Mouse (Mus musculus): Measurements from ENCODE around the gene Foxl1. TPM values are rescaled to one million over a fixed set of nuclear protein-coding genes. Genes with fewer than 3 reads are reported as not detected.

The Foxl1 gene
- polyA plus RNA-seq, 1 experiment from 2014 or later, result not detected

DNA sequence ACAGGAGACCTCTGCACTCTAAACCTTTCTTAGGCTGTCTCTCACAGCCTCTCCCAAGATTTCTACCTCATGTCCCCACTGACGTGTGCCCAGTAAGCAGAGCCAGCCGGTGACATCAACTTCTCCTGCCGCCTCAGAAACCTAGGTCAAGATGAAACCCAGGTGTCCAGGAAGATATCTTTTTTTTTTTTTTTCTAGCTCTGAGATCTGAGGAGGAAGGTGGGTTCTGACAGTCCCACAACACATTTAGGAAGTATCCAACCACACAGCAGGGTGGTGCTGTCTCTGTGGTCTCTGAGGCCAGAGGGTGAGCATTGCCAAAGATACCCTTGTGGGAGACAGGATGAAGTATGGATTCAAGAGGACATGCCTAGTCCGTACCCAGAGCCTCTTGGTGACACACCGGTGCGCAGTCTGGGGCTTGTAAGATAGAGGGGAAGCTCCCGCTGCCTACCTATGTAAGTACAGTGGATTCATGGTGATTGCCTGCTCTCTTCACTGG, 29.3 kb downstream of the Foxl1 start:
- WGBS (ENCODE audit: missing documents), result 40% methylated on average over 7 of the region's 7 CpGs
- H3K79me2 ChIP-seq (ENCODE audit: inconsistent target), result no peaks in the 10 kb centered on the region
- no peak overlapping the region for H3K4me3 ChIP-seq (ENCODE audit: inconsistent target)
- H3K36me3 ChIP-seq (ENCODE audit: inconsistent target), result no peaks in the 10 kb centered on the region
- H3K27ac ChIP-seq, result no peak overlapping the region

DNA sequence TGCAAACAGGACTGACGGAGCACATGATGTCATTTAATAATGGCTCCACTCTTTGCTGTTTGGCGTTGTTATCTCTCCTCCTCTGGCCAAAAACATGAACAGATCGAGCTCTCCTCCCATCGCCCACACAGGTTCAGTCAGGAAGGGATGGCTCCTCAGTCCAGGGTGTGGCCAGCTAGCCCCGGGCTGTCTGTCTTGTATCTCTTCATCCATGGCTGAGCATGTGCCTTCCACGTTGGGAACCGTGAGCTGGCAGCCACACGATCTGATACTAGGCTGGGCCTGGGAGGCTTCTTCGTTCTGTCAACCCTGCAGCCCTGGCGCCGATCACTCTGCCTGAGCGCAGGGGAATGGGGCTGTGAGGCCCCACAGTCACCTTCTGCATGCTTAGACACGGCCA, 31.1 kb downstream of the Foxl1 start:
- Histone ChIP-seq H3K27ac (no peak overlapping the region), H3K36me3 (ENCODE audit: inconsistent target) (no peaks in the 10 kb centered on the region), H3K79me2 (ENCODE audit: inconsistent target) (no peaks in the 10 kb centered on the region), H3K4me3 (ENCODE audit: inconsistent target) (no peak overlapping the region)
- WGBS (ENCODE audit: missing documents), result 85% methylated on average over 13 of the region's 13 CpGs

DNA sequence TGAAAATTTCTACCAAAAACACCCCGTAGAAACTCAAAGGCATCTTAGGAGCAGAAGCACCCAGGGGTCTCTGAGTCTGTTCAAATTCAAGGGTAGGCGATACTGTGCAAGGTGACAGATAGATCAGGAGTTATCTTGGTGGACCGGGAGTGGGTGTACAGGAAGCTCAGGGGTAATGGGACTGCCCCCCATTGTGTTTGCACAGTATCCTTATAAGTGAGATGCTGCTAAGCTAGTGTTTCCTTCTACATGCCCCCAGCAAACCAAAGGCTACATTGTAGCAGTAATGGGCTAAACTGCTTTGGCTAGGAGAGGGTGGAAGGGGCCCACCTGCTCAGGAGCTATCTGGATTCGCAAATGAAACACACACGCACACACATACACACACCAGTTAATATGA, 33.7 kb downstream of the Foxl1 start:
- Histone ChIP-seq H3K79me2 (ENCODE audit: inconsistent target) (no peaks in the 10 kb centered on the region), H3K4me3 (ENCODE audit: inconsistent target) (no peak overlapping the region), H3K36me3 (ENCODE audit: inconsistent target) (no peaks in the 10 kb centered on the region), H3K27ac (no peak overlapping the region)
- 88% methylated on average over 5 of the region's 5 CpGs for WGBS (ENCODE audit: missing documents)

DNA sequence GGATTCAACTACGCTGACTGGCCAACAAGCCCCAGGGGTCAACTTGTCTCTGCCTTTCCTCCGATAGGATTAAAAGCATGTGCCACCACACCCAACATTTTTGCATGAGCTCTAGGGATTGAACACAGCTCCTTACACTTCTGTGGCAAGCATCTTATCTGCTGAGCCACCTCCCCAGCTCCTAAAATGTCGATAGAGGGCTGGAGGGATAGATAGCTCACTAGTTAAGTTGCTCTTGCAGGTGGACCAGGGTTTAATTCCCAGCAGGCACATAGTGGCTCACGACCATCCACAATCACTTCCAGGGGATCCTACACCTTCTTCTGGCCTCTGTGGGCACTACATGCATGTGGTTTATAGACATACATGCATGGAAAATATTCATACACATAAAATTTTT, 34.7 kb downstream of the Foxl1 start:
- H3K36me3 ChIP-seq (ENCODE audit: inconsistent target), result no peaks in the 10 kb centered on the region
- 89% methylated on average over 4 of the region's 4 CpGs for WGBS (ENCODE audit: missing documents)
- H3K27ac ChIP-seq, result no peak overlapping the region
- no peak overlapping the region for H3K4me3 ChIP-seq (ENCODE audit: inconsistent target)
- no peaks in the 10 kb centered on the region for H3K79me2 ChIP-seq (ENCODE audit: inconsistent target)

DNA sequence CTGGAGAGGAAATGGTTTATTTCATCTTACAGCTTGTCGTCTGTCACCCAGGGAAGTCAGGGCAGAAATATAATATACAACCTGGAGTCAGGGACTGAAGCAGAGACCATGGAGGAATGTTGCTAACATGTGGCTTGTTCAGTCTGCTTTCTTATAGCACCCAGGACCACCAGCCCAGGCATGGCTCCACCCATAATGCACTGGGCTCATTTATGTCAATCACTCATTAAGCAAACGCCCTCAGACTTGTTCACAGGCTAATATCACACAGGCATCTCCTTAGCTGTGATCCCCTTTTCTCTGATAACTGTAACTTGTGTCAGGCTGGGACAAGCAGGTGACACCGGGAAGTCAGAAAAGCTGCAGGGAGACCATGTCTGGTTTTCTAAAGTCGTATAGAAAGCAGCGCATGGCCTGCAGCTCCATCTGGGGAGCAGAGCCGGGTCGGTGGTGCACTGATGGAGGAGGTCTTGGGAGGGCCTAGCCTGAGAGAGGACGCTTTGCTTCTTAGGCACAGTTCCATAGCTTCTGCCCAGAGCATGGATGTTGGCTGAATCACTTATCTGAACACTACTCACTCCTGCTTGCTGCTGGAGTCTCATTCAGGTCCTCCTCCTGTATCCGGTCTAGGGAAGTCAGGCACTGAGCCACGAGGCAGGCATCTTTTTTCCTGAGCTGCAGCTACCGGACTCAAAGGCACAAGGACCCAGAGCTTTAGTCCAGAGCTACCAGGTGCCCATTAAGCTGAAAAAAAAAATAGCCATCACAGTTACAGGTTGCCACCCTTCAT, 35.4 kb downstream of the Foxl1 start:
- WGBS (ENCODE audit: missing documents), result 87% methylated on average over 11 of the region's 11 CpGs
- Histone ChIP-seq H3K4me3 (ENCODE audit: inconsistent target) (no peak overlapping the region), H3K79me2 (ENCODE audit: inconsistent target) (no peaks in the 10 kb centered on the region), H3K36me3 (ENCODE audit: inconsistent target) (no peaks in the 10 kb centered on the region), H3K27ac (no peak overlapping the region)

DNA sequence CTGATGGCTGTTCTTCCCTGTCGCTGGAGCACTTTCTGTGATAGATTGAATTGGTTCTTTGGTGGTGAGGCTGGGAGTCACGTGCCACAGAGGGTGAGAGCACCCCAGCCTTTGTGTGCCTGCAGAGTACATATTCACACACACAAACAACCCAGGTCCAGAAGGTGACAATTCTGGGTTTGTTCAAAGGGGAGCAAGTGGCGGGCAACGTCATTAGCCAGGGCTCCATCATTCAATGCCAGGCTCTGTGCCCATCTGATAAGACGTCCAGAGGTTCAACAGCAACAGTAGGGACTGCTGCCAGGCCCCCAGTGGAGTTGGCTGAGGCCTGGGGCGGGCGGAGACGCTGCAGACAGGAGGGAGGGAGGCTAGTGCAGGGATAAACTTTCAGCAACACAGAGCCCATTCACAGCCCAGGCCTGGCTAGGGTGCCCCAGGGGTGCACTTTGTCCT, 36.3 kb downstream of the Foxl1 start:
- H3K79me2 ChIP-seq (ENCODE audit: inconsistent target), result no peaks in the 10 kb centered on the region
- WGBS (ENCODE audit: missing documents), result 40% methylated on average over 8 of the region's 8 CpGs

DNA sequence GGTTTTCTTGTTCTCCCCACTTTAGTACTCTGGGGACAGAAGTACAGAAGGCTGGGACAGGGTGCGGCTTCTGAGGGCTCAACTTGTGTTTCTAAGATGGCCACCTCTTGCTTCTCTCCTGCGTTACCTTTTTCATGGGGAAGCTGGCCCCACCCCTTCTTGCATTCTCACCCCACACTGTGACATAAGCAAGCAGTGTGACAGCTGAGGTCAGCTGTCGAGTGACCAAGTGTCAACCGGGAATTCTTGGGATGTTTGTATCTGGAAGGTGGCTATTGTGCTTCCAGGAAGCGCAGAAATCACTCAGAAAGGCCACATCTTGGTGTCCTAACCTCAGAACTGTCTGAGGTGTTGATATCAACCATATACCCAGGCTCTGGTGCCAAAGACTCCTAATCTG, 40.3 kb downstream of the Foxl1 start:
- Histone ChIP-seq H3K27ac (no peak overlapping the region), H3K36me3 (ENCODE audit: inconsistent target) (no peaks in the 10 kb centered on the region), H3K79me2 (ENCODE audit: inconsistent target) (no peaks in the 10 kb centered on the region), H3K4me3 (ENCODE audit: inconsistent target) (no peak overlapping the region)
- WGBS (ENCODE audit: missing documents), result 94% methylated on average over 5 of the region's 5 CpGs

More for the DNA sequence above, 36.3 kb downstream of the Foxl1 start:
- Histone ChIP-seq H3K27ac (no peak overlapping the region), H3K36me3 (ENCODE audit: inconsistent target) (no peaks in the 10 kb centered on the region), H3K4me3 (ENCODE audit: inconsistent target) (no peak overlapping the region)

DNA sequence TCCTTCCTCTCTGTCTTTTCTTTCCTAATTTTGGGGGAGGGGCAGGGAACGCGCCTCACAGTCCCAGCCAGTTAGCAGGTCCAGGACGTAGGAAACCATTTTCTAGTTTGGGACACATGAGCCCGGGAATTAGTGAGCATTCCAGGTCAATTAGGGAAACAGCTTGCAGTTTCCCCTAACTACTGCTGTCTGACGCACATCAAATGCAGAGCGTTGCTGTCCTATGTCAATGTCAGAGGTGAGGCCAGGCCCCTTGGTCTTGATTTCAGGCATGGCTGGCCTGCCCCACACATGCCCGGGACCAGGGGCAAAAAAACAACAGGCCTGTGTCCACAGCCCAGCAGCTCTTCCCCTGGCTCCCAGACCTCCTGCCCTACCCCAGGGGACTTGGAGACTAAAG, 42.4 kb downstream of the Foxl1 start:
- H3K36me3 ChIP-seq (ENCODE audit: inconsistent target), result no peaks in the 10 kb centered on the region
- H3K79me2 ChIP-seq (ENCODE audit: inconsistent target), result no peaks in the 10 kb centered on the region
- H3K4me3 ChIP-seq (ENCODE audit: inconsistent target), result no peak overlapping the region
- no peak overlapping the region for H3K27ac ChIP-seq
- WGBS (ENCODE audit: missing documents), result 72% methylated on average over 7 of the region's 7 CpGs

DNA sequence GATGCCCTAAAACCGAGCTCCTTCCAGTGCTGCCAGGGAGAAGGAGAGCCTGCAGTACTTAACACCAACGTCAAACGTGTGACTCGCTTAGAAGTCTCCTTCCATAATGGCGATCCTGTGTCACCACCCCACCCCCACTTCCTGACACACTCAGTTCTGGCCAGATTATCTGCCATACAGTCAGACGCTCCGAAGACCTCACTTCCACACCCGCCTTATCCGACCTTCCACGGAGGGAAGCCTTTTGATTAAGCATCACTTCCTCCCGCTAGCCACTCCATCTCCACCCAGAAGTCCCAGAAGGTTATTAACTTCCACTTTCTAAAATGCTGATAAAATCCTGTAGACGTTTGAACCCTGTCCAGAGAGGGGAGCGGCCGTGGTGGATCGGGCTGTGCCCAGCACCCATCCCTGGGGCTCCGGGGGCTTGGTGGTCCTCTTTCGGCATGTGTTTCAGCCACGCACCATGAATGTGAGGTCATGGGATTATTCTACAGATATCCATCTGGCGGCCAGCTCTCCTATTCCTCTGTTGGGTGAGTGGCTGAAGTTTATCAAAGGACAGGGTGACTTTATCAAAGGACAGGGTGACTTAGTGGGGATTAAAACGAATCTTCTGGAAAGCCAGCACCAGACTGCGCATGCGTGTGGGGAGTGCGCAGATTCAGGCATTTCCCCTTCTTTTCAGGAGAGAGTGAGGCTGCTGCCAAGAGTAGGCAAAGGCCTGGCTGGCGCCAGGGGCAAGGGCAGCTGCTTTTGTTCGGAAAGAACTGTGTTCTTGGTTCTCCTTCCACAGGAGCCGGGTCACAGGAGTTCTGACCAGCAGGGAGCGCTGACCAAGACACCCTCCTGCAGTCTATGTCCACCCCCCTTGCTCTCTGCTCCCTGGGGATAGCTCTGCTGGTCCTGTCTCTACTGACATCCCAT, 43.1 kb downstream of the Foxl1 start:
- no peak overlapping the region for H3K4me3 ChIP-seq (ENCODE audit: inconsistent target)
- H3K79me2 ChIP-seq (ENCODE audit: inconsistent target), result no peaks in the 10 kb centered on the region
- 36% methylated on average over 27 of the region's 27 CpGs for WGBS (ENCODE audit: missing documents)
- no peaks in the 10 kb centered on the region for H3K36me3 ChIP-seq (ENCODE audit: inconsistent target)
- no peak overlapping the region for H3K27ac ChIP-seq

DNA sequence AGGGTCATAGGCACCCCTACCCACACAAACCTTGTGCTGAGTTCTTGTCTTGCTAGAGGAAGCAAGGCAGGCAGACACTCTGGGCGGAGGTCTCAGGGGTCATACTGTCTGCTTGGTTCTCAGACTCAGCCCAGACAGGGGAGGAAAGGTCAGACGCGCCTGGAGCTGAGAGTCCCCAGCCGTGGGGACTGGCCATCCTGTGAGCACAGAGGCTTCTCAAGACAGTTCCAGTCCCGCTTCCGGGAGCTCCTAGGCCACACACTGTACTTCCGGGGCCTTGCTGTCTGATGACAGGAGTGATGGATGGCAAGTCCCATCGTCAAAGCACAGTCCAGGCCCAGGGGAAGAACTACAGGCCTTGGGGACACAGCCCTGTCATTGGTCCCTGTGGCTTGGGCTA, 44.8 kb downstream of the Foxl1 start:
- Histone ChIP-seq H3K4me3 (ENCODE audit: inconsistent target) (no peak overlapping the region), H3K79me2 (ENCODE audit: inconsistent target) (no peaks in the 10 kb centered on the region), H3K27ac (no peak overlapping the region), H3K36me3 (ENCODE audit: inconsistent target) (no peaks in the 10 kb centered on the region)
- WGBS (ENCODE audit: missing documents), result 88% methylated on average over 8 of the region's 8 CpGs

DNA sequence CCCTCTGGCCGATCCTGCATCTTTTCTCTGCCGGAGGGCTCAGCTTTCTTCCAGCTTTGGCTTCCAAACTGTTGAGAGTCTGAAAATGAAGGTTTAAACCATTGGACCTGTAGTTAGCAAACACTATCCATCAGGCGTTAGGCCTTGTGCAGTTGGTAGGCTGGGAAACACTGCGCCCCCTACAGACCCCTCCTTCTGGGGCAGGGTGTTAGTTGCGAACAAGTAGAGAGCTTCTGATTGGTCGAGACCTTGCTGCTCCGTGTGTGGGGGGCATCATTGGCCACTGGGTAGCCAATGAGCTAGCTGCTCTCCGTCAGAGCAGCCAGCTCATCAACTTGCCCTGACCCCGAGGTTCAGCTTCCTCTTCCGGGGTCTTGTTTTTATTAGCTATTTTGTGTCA, 46.4 kb downstream of the Foxl1 start:
- Histone ChIP-seq H3K36me3 (ENCODE audit: inconsistent target) (no peaks in the 10 kb centered on the region), H3K79me2 (ENCODE audit: inconsistent target) (no peaks in the 10 kb centered on the region), H3K27ac (no peak overlapping the region), H3K4me3 (ENCODE audit: inconsistent target) (no peak overlapping the region)
- 79% methylated on average over 10 of the region's 10 CpGs for WGBS (ENCODE audit: missing documents)

DNA sequence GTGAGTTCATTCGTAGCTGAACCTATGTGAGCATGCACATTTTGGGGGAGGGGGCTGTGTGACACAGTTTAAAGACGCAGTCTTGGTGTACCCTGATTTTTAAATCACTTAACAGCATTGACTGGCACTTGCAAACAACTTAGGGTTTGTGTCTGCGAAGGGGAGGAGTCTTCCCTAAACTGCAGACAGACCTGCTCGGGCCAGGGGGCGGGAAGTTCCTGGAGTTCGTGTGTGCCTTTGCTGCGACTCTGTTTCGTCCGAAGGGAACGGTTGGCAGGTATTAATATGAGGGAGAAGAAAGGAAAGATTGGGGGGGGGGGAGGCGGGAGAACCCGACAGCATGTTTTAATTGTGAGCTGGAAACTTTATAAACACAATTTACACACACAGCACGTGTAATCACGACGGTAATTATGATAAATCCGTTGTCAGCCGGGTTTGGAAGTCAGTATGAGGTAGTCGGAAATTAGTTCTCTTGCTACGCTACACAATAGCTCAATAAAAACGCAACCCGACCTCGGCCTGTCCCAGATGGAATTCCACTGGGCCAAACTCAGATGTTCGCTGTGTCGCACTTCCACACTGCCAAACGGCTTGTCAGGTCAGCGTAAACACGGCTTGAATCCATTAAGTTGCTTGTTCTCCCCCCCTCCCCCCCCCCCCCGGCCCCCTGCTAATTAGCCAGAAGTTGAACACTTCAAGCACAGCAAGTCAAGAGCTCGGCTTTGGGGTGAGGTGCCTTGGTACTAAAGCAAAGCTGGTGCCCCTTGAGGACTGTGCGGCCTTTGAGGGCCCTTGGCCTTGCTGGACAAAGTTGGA, 47.2 kb downstream of the Foxl1 start:
- Histone ChIP-seq H3K79me2 (ENCODE audit: inconsistent target) (no peaks in the 10 kb centered on the region), H3K36me3 (ENCODE audit: inconsistent target) (no peaks in the 10 kb centered on the region), H3K4me3 (ENCODE audit: inconsistent target) (no peak overlapping the region), H3K27ac (no peak overlapping the region)
- 91% methylated on average over 28 of the region's 30 CpGs for WGBS (ENCODE audit: missing documents)

DNA sequence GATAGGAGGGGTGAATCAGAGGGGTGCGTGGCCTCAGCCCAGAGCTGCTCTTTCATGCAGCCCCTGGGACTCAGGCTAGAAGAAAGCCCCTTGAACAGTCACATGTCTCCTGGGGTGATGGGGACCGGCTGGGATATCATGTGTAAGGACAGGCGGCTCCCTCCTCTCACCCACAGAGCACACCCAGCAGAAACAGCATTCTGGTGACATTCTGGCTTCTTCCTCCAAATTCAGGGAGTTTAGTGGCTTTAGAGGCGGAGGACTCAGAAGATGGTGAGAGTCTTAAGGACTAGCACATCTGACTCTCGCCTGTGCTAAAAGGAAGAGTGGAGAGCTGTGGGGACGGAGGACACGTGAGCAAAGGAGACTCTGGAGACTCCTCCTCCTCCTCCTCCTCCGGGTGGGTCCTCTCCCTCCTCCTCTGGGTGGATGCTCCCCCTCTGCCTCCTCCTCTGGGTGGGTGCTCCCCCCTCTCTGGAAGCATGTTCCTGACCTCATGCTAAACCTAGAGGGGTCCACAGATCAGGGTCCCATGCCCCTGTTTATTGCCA, 47.9 kb downstream of the Foxl1 start:
- no peaks in the 10 kb centered on the region for H3K79me2 ChIP-seq (ENCODE audit: inconsistent target)
- no peak overlapping the region for H3K4me3 ChIP-seq (ENCODE audit: inconsistent target)
- 84% methylated on average over 8 of the region's 8 CpGs for WGBS (ENCODE audit: missing documents)
- no peak overlapping the region for H3K27ac ChIP-seq
- no peaks in the 10 kb centered on the region for H3K36me3 ChIP-seq (ENCODE audit: inconsistent target)

DNA sequence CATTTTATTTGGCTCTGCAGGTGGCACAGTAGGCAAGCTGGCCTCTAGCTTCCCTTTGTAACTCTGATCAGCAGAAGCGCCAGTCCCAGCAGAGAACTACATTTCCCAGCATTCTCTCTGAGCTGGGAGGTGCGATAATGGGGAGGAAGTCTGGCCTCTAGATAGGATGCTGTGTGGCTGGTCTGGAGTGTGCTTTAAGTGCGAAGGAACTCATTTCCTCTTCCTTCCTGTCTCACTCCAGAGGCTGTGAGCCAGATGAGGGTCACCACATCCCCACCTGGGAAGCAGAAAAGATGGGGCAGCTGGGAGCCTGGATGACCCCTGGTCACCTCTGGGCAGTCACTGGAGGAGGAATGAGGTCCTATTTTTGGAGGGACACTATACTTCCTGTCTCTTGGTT, 48.6 kb downstream of the Foxl1 start:
- Histone ChIP-seq H3K27ac (no peak overlapping the region), H3K36me3 (ENCODE audit: inconsistent target) (no peaks in the 10 kb centered on the region), H3K79me2 (ENCODE audit: inconsistent target) (no peaks in the 10 kb centered on the region), H3K4me3 (ENCODE audit: inconsistent target) (no peak overlapping the region)
- WGBS (ENCODE audit: missing documents), result 7% methylated on average over 3 of the region's 3 CpGs
